Mouse (Mus musculus) forebrain, embryonic 11.5 days (tissue): ENCODE results near the gene Vps39. TPM values are rescaled to one million over a fixed set of nuclear protein-coding genes. Genes with fewer than 3 reads are reported as not detected.

Source experiments
- ATAC-seq: fragments of 200-750 bp; cut with Nextera tagmentation; replicated peaks from 2 replicates; pipeline ENCODE4 v1.8.0; 2017; ENCODE audit warnings: moderate TSS enrichment; ENCODE audit not compliant: low FRiP score
- DNase-seq: peaks from one replicate; pipeline ENCODE4 v3.0.0-alpha.2; 2017; ENCODE audit warnings: low spot score
- H3K27ac ChIP-seq: fragments of 300-500 bp; sonication (generic); 2 replicates; pipeline ENCODE4 v1.5.1; 2014; ENCODE audit warnings: low read depth, low read length
- H3K27me3 ChIP-seq: fragments of 300-500 bp; sonication (generic); 2 replicates; pipeline ENCODE4 v1.6.1; 2014; ENCODE audit warnings: mild to moderate bottlenecking, low read length, mixed read lengths; ENCODE audit not compliant: control insufficient read depth, insufficient read depth
- H3K36me3 ChIP-seq: fragments of 300-500 bp; sonication (generic); 2 replicates; pipeline ENCODE4 v1.6.1; 2014; ENCODE audit warnings: mild to moderate bottlenecking, low read length, moderate library complexity, mixed read lengths; ENCODE audit not compliant: control insufficient read depth, insufficient read depth
- H3K4me1 ChIP-seq: fragments of 300-500 bp; sonication (generic); replicated peaks from 2 replicates; pipeline ENCODE4 v1.6.1; 2014; ENCODE audit warnings: low read length, mixed read lengths; ENCODE audit not compliant: control insufficient read depth, insufficient read depth
- H3K4me2 ChIP-seq: fragments of 300-500 bp; sonication (generic); 2 replicates; pipeline ENCODE4 v1.6.1; 2014; ENCODE audit warnings: low read depth, mild to moderate bottlenecking, low read length, moderate library complexity, mixed read lengths; ENCODE audit not compliant: severe bottlenecking
- H3K4me3 ChIP-seq: fragments of 300-500 bp; sonication (generic); 2 replicates; pipeline ENCODE4 v1.5.1; 2014; ENCODE audit warnings: low read depth, low read length
- H3K9ac ChIP-seq: fragments of 300-500 bp; sonication (generic); 2 replicates; pipeline ENCODE4 v1.6.1; 2014; ENCODE audit warnings: low read length
- H3K9me3 ChIP-seq: fragments of 300-500 bp; sonication (generic); 2 replicates; pipeline ENCODE4 v1.6.1; 2016; ENCODE audit warnings: low read length, mixed read lengths; ENCODE audit not compliant: control insufficient read depth
- WGBS: fragments of 180-500 bp; shearing (Covaris S2); extraction: QIAGEN DNeasy Blood & Tissue Kit; methylation state at CpG from one replicate; pipeline ENCODE4 v1.1.7; 2014; 5-methylcytosine and 5-hydroxymethylcytosine counted together
- polyA plus RNA-seq: library from polyadenylated mRNA; unstranded; fragments of >200 nt; fragmentation: Nextera tagmentation; extraction: Ambion mirVana; gene quantifications from 2 replicates; pipeline ENCODE4 v1.2.1, GENCODE M21; 2014

The Vps39 gene
- polyA plus RNA-seq, 1 experiment from 2014 or later, result 32.5 TPM

DNA sequence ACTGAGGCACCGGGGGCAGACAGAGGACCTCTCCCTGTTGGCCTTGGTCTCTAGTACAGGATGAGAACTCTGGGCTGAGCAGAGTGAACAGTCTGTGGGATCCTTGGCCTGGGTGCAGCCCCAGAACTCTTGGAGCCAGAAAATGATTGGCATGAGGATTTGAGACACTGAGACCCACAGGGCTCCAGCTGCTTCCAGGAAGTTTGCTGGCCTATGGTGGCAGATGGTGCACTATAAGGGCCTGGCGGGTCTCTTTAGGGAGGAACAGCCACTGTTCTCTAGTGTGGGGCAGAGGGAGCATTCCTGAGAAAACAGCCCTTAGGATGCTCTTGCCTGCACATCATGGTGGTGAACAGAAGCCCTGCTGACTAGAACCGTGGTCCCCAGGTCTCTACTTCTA lies 64.5 kb downstream of the Vps39 start:
- 92% methylated on average over 3 of the region's 3 CpGs for WGBS
- DNase-seq, result no peak
- H3K4me3 ChIP-seq, result no peak overlapping the region
- no peak overlapping the region for H3K4me2 ChIP-seq
- no peaks in the 10 kb centered on the region for H3K4me1 ChIP-seq
- no peaks in the 10 kb centered on the region for H3K27me3 ChIP-seq
- no peaks in the 10 kb centered on the region for H3K36me3 ChIP-seq
- no peak overlapping the region for H3K9ac ChIP-seq
- ATAC-seq, result no peak
- H3K27ac ChIP-seq, result no peak overlapping the region
- H3K9me3 ChIP-seq, result no peaks in the 10 kb centered on the region

DNA sequence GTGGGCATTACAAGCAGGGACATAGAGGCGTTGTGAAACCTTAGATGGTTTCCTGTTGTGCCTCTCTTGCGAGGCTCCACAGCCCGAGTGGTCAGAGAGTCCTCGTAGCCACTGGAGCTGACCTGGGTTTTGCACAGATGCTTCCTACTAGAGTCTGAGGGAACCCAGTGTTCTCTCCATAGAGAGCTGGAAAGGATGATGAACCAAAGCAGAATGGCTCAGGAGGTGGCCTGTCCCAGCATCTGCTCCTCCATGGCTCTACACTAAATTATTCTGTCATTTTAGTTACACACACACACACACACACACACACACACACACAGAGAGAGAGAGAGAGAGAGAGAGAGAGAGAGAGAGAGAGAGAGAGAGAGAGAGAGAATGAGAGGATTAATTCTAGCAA lies 67.3 kb downstream of the Vps39 start:
- no peak for ATAC-seq
- WGBS, result 83% methylated on average over 4 of the region's 4 CpGs

DNA sequence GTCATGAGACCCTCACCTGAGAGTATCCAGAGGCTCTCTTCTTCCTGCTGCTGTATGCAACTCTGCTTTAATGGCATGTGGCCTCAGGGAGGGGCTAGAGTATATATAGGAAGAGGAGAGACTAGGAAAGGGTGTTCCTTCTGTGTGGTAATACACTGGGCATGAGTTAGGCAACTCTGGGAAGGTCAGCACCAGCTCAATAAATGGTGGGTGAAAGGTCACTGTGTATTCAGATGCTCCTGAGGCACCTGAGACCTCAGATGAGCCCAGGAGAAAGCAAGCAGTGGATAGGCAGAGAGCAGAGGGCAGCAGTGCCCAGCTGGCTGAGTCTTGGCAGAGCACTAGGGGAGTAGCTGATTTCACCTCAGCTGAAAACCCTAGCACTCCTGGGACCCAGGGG lies 68.2 kb downstream of the Vps39 start:
- Histone ChIP-seq H3K9me3 (no peaks in the 10 kb centered on the region), H3K9ac (no peak overlapping the region), H3K4me2 (no peak overlapping the region), H3K4me3 (no peak overlapping the region), H3K27ac (no peak overlapping the region), H3K36me3 (no peaks in the 10 kb centered on the region), H3K4me1 (no peaks in the 10 kb centered on the region), H3K27me3 (no peaks in the 10 kb centered on the region)
- DNase-seq (no peak), ATAC-seq (no peak)

More for the DNA sequence above, 67.3 kb downstream of the Vps39 start:
- DNase-seq, result no peak
- no peaks in the 10 kb centered on the region for H3K36me3 ChIP-seq
- H3K9ac ChIP-seq, result no peak overlapping the region
- H3K27me3 ChIP-seq, result no peaks in the 10 kb centered on the region
- no peak overlapping the region for H3K4me2 ChIP-seq
- H3K4me3 ChIP-seq, result no peak overlapping the region
- H3K4me1 ChIP-seq, result no peaks in the 10 kb centered on the region
- no peak overlapping the region for H3K27ac ChIP-seq
- H3K9me3 ChIP-seq, result no peaks in the 10 kb centered on the region

DNA sequence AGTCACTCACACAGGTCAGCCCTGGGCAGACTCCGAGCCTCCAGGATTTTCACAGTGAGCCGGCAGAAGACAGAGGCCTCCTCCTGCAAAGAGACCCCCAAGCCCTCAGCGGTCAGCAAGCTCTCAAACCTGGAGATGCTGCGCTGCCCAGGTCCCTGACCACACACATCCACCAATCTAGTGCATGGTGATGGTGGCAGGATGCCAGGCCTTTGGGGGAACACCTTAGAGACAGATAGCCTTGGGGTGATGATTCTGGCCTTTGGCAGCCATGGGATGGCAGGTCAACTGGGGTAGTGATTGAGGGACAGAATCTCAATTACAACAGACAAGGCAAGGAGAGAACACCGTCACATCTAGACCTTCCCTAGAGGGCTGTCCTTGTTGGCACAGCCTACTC lies 68.8 kb downstream of the Vps39 start:
- DNase-seq, result no peak
- no peaks in the 10 kb centered on the region for H3K27me3 ChIP-seq
- H3K9ac ChIP-seq, result no peak overlapping the region
- H3K27ac ChIP-seq, result no peak overlapping the region
- no peaks in the 10 kb centered on the region for H3K36me3 ChIP-seq
- no peaks in the 10 kb centered on the region for H3K9me3 ChIP-seq
- H3K4me2 ChIP-seq, result no peak overlapping the region
- ATAC-seq, result no peak
- no peaks in the 10 kb centered on the region for H3K4me1 ChIP-seq
- H3K4me3 ChIP-seq, result no peak overlapping the region
- 86% methylated on average over 5 of the region's 5 CpGs for WGBS

DNA sequence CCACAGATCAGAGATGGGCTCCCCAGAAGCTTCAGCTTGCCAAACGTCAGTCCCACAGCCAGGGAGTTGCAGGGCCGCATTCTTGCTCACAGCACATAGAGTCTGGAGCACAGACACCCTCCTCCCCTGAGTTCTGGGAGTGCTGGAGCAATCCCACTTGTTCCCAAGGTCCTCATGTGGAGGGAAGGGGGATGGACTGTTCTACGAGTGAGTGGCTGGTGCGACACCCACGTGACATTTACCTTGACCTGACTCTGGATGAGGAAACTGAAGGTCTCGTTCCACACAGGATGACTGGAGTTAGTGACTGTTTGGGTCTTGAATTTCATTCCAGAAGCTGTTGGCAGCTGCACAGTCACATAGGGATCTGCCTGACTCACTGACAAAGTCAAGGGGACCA lies 69.4 kb downstream of the Vps39 start:
- Histone ChIP-seq H3K4me2 (no peak overlapping the region), H3K9me3 (no peaks in the 10 kb centered on the region), H3K36me3 (no peaks in the 10 kb centered on the region), H3K27me3 (no peaks in the 10 kb centered on the region), H3K4me3 (no peak overlapping the region), H3K4me1 (no peaks in the 10 kb centered on the region), H3K9ac (no peak overlapping the region), H3K27ac (no peak overlapping the region)
- WGBS, result 61% methylated on average over 6 of the region's 6 CpGs
- ATAC-seq (no peak), DNase-seq (no peak)

DNA sequence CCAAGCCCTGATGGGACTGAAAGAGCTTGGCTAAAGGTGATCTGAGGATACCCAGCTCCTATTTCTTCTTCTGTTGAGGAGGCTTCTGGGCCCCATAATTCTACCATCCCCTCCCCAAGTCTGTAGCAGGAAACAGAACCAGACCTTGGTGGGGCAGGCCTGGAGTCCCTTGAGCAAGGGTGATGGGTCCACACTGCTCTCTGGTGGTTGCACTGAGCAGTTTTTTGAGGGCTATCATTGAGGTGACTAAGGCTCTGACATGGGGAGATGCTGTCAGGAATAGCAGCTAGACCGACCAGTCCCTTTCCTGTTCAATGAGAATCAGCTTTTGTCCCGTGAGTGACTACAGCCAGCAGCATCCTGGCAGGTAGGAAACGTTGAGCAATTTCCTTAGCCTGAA lies 71.7 kb downstream of the Vps39 start:
- 63% methylated on average over 3 of the region's 3 CpGs for WGBS
- H3K27ac ChIP-seq, result no peak overlapping the region
- no peaks in the 10 kb centered on the region for H3K27me3 ChIP-seq
- H3K4me3 ChIP-seq, result no peak overlapping the region
- ATAC-seq (no peak), DNase-seq (no peak)
- H3K4me1 ChIP-seq, result no peaks in the 10 kb centered on the region
- no peaks in the 10 kb centered on the region for H3K36me3 ChIP-seq
- no peak overlapping the region for H3K9ac ChIP-seq
- H3K4me2 ChIP-seq, result no peak overlapping the region
- no peaks in the 10 kb centered on the region for H3K9me3 ChIP-seq

DNA sequence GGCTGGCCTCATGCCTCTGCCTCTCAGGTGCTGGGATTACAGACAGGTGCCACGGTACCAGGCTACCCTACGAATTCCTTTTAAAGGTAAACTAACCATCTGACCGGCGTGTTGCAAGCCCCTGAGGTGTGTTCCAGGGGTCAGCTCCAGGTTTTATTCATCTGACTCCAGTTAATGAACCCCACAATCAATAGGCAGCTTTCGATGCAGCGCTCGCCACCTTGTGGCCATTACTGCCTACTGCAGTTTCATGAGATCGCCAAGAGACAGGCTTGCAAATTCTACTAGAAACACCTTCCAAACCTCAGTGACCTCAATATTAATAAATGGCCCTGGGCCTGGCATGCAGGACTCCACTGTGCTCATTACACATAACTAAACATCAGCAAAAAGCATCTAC lies 73.0 kb downstream of the Vps39 start:
- H3K4me1 ChIP-seq, result no peaks in the 10 kb centered on the region
- DNase-seq (peak; percentile 76), ATAC-seq (no peak)
- H3K9me3 ChIP-seq, result no peaks in the 10 kb centered on the region
- WGBS, result 17% methylated on average over 8 of the region's 8 CpGs
- no peak overlapping the region for H3K27ac ChIP-seq
- H3K4me2 ChIP-seq, result no peak overlapping the region
- H3K27me3 ChIP-seq, result no peaks in the 10 kb centered on the region
- no peak overlapping the region for H3K9ac ChIP-seq
- no peaks in the 10 kb centered on the region for H3K36me3 ChIP-seq
- no peak overlapping the region for H3K4me3 ChIP-seq

DNA sequence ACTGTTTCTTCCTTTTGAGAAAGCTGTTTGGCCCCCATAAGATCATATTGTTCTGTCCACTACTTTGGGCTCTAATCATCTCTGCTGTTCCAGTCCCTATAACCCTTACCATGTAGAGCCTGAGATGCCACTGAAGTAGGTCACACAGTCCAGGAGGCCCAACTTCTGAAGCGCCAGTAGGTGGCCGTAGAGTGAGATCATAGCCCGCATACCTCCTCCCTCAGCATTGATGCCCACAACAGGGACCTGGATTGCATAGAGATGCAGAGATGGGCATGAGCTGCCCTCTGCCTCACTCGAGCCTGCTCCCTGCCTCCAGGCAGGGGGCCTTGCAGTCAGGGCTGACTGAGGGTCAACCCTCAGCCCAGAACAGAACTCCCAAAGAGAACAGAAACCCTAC lies 76.0 kb downstream of the Vps39 start:
- Histone ChIP-seq H3K9me3 (no peaks in the 10 kb centered on the region), H3K9ac (no peak overlapping the region), H3K27ac (no peak overlapping the region), H3K27me3 (no peaks in the 10 kb centered on the region), H3K4me1 (no peaks in the 10 kb centered on the region), H3K4me2 (no peak overlapping the region), H3K4me3 (no peak overlapping the region), H3K36me3 (no peaks in the 10 kb centered on the region)
- WGBS, result 82% methylated on average over 4 of the region's 4 CpGs
- no peak for ATAC-seq
- DNase-seq, result no peak

DNA sequence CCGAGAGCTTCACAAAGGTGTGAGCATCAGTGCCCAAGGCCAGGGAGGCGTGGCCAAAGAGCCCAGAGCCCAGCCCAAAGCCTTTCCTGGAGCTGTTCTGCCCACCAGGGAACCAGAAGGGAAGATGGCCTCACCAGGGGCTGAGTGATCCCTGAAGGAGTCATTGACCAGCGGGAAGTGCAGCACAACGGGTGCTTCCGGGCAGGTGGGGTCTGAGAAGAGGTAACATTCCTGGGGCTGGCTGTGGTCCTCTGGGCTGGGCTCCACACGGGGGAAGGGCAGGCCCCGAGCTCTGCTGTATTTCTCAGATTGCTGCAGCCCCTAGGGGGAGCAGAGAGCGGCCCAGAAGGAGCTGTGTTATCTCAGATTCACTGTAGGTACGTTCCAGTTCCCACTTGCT lies 84.3 kb downstream of the Vps39 start:
- H3K4me1 ChIP-seq, result no peaks in the 10 kb centered on the region
- H3K27me3 ChIP-seq, result no peaks in the 10 kb centered on the region
- H3K36me3 ChIP-seq, result no peaks in the 10 kb centered on the region
- peak; percentile 64 for DNase-seq
- H3K4me2 ChIP-seq, result peak overlapping the region; percentile 34; the same call in 1 of the 2 replicates
- no peak for ATAC-seq
- H3K27ac ChIP-seq, result no peak overlapping the region
- no peaks in the 10 kb centered on the region for H3K9me3 ChIP-seq
- no peak overlapping the region for H3K4me3 ChIP-seq
- 4% methylated on average over 9 of the region's 9 CpGs for WGBS
- H3K9ac ChIP-seq, result no peak overlapping the region; the same call in 1 of the 2 replicates
